Mouse (Mus musculus) liver (tissue): ENCODE results near the gene Trim8.

Experiments
- DNase-seq: peaks from one replicate; pipeline ENCODE4 v3.0.0-alpha.2; 2020; ENCODE audit warnings: mixed read lengths

Gene Trim8

DNA sequence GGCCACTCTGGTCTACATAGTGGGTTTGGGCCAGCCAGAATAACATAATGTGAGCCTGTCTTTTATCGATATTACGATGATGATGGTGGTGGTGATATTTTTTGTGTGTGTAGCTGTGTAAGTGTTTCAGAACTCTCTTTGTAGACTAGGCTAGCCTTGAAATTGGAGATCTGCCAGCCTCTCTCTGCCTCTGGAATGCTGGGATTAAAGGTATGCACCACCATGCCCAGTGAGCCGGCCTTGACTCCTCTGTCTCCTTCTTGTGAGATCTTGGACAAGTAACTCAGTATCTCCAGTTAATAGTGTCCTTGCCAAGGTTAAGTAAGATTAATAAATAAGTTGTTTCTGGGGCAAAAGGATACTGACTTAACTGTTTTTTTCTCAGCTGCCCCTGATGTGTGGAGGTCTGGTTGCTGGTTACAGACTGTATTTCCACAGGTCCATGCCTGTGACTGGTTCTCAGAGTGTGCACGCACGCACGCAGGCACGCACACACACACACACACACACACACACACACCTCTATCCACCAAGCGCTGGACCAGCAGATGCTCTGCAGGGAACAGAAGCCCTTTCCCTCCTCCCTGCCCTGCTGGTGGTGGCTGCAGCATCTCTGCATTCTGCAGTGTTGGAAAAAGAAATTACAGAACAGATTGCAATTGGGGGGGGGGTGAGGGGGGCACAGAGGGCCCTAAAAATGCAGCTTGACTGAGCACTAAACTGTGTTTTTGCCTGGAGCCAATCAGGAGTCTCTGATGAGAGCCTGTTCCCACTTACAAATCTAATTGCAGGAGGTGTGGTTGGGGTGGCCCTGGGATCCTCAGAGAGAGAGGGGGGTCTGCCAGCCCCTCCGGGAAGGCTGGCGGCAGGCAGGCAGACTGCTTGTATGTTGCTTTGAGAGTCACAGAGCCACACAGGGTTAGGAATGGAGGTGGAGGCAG lies 24.5 kb downstream of the Trim8 start:
- no peak for DNase-seq

DNA sequence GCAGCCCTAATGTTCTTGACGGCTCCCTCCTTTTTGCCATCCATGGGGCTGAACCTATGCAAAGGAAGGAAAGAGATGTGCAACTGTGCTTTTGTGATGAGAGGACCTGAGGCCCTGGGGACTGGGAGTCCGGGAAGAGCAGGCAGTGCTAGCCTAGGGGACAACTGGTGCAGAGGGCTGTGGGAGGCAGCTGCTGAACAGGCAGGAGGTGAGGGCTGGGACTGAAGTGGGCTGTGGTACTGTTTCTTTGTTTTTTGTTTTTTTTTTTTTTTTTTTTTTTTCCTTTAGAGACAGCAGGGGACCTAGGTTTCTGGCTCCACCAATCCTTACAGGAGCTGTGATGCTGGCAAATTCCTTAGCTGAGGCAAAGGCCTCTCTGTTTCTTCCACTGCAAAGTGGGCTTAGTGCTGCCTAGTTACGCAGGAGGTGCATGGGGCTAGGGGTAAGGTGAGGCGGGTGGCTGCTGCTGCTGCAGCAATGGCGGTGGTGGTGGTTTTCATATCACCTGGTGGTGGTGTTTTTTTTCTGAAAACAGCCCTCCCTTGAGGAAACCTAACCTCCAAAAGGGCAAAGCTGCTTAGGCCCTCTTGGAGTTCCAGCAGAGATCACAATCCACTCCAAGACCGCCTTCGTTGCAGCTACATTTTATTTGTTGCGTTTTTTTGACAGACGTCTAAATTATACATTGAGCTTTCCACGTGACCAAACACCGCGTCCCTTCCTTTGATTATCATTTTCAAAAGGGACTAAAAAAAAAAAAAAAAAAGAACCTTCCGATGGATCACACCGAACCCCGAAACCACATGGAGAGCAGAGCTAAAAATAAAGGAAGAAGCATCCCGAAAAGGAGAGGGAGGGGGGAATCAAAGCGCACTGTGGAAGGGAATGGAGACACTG lies 26.4 kb downstream of the Trim8 start:
- no peak for DNase-seq

DNA sequence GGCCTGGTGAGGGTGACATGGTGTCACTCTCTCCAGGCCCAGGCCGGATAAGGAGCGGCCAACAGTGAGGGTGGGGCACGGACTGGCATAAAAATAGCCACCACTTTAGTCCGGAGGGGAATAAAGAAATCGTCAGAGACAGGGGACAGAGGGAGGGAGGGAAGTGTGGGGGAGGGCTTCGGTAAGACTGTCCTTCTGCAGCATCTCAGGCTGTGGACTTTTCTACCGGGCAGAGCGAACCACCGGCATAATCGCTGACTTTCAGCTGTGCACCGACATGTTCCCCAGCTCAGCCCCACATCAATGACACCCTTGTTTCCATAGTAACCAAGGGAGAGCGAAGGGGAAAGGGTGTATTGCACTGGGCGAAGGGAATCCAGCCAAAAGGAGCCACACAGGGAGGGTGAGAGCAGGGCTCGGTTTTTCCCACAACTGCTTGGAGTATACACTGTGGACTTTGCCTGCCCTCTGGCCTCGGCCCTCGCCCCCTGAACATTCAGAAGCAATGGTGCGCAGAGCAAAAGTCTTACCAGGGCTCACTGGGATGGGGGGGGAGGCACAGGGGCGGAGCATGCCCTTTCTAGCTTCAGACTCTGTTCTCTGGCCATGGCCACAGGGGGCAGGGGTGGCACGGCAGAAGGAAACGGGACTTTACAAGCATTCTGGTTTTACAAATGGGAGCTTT lies 27.2 kb downstream of the Trim8 start:
- DNase-seq = peak; percentile 42

DNA sequence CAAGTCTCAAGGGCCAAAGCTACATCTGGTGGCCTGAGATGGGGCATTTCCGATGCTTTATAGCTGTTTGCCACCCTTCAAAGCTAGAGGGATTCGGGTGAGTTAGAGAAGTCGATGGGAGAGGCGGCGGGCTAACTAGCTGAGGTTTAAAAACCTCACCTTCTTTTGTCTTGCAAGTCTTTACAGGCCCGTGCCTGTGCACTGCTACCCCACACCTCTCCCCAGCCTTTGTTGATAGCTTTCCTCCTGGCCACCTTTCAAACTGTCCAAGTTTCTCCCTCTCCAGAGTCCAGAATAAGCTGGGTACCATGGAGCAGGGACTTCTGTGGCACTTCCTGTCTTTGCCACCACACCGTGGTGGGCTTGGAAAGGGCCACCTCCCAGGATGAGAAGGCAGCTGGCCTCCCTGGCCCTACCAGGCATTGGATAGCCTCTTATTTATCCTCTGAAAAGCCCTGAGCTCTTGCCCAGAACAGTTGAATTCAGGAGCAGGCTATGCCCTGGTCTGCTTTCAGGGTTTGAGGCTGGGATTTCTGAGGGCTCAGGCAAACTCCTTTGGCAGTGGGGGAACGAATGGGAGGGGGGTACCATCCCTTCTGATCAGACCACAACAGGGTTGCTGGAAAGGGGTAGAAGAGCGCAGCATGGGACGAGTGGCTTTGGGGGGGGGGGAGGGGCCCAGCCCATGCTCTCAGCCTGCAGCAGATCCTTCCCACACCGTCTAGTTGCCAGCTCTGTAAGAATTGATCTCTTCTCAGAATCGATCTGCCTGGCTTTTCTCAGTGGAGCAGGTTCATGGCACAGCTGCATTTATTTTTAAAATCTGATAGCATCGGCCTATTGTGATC lies 28.3 kb downstream of the Trim8 start:
- DNase-seq = no peak

DNA sequence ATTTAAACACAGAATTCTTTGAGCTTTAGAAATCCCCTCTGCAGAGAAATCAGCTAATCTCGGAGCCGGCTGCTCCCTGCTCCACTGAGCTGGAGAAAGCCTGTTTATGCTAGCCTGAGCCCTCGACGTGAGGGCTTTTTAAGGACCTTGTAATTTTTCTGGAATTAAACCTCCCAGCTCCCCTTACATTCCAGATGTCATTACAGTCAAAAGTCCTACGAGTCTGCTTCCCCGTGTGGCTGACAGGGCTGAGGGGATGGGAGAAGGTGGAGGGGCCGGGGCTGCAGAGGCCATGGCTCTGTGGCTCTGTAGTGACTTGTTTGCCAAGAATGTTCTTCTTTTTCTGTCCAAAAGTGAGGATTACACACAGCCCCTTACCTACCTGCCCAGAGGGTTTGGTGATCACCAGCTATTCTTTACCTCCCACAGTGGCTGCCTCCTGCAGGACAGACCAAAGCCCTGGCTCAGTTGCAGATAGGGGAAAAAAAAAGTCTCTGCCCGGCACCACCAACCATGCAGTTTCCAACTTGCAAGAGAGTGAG lies 29.0 kb downstream of the Trim8 start:
- DNase-seq = no peak

DNA sequence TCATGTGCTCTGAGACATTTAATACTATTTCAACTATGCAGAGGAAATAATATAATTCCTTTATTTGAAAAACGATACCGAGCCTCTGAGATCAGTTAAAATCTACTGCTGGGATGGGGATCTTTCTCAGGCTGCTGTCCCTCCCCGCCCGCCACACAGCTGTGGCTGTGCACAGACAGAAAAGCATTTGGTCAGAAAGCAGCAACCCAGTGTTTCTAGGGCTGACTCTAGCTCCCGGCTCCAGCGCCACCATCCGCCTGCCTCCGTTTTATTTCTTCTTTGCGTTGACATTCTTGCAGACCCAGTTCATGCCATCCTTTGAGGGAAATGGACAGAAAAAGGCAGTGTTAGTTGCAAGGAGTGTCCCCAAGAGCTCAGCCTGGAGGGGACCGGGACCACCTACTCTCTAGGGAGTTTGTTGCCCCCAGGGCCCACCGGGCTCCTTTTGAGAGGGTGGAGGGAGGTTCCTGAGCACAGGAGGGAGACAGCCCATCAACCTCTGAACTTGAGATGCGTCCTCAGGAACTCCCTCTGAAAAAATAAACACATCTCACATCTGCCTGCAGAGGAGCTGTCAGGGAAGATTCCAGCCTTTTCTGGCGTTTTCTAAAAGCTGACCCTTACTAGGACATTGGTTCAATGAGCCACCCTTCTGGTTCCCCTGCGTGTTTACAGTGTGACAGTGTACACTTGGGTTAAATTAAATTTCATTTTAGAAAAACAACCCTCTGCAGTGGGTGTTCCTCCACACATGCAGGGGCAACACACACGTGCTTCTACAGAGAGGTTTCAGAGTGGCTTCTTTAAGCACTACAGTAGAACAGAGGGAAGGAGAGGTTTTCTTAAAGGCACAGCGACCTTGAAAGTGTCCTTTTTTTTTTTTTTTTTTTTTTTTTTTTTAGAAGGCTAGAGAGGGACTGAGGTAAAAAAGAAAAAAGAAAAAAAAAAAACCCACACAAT lies 29.8 kb downstream of the Trim8 start:
- no peak for DNase-seq

DNA sequence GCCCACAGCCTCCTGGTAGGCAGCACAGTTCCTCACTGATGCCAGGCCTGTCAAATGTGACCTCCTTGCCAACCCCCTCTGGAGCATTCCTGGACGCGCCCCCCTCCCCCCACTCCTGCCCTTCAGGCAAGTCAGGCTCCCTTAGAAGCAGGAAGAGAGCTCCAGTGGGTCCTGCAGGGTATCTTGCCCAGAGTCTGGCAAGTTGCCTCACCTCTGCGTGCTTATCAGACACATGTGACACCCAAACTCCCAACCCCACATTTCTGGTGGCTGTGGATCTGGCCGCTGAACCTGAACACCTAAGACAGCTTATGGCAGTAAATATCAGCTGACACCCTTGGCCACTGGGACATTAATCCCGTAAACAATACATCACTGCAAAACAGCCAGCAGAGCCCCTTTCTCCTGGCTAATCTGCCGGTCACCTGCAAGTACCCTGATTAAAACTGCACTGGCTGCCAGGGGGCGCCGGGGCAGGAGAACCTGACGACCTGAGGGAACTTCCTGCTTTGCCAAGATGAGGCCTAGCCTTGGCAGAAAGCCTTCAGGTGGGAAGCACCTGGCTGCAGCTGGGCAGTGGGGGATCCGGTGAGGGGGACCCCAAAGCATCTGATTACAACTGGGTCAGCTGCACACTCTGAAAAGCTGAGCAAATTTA lies 30.7 kb downstream of the Trim8 start:
- peak; percentile 67 for DNase-seq

DNA sequence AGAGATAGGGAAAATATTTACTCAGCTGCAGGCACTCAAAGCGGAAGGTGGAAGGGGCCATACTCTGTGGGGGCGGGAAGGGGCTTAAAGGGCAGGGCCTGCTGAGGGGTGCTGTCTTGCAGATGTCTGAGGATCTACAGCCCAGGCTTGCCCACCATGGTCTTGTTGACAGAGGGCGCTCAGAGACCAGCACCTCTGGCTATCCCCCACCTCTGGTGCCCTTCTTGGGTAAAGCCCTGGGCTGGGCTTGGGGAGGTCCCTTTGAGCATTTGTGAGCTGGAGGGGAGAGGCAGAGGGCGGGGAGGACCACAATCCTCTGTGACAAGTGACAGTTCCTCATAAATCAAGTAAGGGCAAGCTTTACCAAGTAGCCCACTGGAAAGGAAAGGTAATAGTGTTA lies 31.6 kb downstream of the Trim8 start:
- DNase-seq = no peak

DNA sequence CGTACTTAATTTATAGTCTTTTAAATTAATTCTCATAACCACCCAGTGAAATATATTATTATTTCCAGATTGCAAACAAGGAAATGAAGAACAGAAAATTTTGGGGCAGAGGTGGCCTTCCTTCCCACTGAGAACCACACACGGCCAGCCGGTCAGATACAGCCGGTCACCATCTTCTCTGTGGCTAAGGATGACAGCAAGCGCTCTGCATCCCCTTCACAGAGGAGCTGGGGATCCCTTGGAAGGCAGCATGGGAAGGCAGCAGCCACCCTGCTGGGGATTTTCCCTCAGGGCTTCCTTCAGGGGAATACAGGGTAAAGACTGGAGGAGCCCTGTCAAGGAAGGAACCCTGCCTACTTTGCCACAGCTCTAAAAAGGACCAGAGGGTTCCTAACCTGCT lies 32.0 kb downstream of the Trim8 start:
- no peak for DNase-seq

DNA sequence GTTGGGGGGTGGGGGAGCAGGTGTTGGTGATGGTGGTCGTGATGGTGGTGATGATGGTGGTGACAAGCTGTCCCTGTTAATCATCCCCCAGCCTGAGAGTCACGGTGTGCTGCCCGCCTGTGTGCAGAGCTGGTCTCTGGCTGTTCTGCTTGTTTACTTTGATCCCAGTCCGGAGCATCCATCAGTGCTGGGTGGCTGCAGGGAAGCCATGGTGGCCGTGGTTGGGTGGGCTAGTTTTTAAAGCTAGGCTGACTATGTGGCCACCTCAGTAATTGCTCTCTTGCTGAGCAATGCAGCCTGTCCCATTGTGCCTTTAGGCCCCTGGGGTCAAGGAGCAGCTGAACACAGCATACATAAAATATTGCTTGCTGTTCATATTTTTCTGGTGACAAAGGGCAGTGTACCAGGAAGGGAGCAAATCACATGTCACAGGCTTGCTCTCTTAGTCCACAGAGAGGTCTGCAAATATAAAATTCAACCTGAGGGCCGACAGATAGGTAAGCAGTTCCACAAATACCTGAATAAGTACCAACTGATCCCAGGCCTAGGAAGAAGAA lies 33.1 kb downstream of the Trim8 start:
- DNase-seq = no peak

DNA sequence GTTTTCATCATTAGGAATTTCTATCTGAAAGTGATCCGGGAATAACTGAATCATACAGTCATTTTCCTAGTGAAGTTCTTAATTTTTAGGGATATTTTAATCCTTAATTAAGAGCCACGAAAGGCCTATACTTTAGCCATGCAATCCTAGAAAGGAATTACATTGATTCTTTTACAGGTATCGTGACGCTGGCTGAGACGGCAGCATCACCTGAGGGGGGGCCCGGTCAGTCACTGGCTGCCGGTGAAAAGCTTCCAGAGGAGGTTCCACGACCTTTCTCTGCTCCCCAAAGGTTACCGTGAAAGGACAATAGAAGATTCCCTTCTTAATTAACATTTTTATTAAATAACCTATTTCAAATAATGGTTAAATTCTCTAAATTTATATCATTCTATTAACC lies 35.9 kb downstream of the Trim8 start:
- DNase-seq = no peak

DNA sequence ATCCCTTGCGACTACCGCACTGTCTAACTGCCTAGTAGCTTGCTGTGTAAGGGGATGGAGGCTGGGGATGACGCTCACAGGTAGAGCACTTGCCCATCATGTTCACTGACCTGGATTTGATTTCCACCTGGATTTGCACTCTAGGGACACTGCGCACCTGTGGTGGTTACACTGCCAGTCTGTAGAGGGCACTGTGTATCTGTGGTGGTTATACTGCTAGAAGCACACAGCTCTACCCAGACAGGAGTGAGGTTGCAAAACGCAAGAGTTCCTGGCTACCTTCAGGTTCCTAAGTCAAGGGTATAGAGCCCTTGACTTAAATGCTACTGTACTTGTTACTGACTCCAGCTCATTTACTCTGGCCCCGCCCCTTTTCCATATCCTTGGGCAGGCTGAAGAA lies 36.7 kb downstream of the Trim8 start:
- no peak for DNase-seq

DNA sequence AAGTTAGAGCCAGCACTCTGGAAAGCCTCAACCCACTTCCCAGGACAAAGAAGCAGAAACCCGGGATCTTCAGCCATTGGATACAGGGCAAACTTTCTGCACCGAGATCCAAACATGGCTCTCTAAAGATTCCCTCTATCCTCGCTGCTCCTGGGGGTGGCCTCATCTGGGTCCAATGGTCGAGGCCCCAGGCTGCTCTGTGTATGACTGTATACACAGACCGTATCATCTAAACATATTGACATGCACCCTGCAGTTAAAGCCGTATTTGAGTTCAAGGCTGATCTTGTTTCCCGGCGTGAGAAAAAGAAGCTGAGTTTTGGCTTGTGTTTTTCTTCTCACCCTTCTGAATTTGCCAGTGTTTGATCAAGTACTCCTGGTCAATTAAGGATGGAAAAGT lies 41.2 kb downstream of the Trim8 start:
- DNase-seq = peak; percentile 10

DNA sequence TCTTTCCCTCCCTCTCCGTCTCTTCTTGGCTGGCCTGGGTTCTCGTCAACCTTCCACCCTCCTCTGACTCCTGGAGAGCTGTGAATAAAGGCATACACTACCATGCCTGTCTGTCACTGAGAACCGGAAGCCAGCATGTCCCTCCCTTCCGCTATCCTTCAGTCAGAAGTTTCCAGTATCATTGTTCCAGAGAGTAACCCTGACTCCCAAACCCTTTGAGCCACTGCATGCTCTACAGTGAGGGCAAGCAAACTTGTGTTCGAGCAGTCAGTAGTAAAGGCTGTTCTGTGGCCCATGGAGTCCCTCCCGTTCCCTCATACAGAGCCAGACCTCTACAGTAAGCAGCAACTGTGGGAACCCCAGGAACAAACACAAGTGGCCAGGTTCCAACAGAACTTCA lies 46.1 kb downstream of the Trim8 start:
- DNase-seq = no peak

DNA sequence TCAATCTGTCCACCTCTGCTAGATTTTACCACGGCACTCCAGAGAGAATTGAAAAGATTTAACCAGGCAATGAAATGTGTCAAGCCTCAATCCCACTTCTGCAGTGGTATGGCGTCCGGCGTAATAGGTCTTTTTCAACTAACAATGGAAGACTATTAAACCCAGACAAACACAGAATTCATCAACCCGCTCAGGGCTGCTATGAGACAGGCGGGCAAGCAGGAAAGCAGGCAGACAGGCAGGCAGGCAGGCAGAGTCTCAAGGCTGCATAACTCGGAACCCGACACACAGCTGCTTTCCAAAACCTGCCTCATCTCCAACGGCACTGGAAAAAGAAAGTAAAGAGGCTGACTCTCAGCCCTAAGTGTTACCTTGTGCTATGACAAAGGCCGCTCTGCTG lies 46.6 kb downstream of the Trim8 start:
- DNase-seq = no peak

DNA sequence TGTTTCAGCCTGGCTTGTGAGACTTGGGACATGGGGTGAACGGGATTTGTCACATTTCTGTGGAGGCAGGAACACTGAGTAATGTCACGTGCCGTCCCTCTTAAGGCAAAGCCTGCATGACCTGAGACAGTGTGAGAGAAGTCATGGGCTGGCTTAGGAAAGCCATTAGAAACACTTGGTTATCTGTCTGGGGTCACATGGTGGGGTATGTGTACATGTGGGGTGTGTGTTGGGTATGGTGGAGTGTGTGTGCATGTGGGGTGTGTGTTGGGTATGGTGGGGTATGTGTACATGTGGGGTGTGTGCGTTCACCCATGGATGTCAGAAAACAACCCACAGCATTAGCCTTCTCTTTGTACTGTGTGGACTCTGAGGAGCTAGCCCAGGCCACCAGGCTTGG lies 48.9 kb downstream of the Trim8 start:
- no peak for DNase-seq

DNA sequence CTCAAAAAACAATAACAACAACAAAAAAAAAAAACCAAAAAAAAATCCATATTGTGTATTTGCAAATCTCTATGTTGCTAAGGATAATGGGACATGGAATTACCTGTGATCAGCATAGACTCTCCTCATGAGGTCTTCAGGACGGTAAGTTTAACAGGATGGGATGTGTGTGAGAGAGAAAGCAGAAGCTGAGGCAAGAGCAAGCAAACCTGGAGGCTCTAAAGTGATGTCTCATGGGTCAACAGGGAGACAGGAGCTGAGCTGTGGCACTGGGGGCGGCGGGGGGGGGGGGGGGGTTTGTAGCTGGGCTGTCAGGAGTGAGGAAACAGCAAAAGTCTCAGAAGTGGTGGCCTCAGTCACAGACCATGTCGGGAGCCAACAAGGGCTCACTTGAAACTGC lies 51.0 kb downstream of the Trim8 start:
- DNase-seq = no peak

DNA sequence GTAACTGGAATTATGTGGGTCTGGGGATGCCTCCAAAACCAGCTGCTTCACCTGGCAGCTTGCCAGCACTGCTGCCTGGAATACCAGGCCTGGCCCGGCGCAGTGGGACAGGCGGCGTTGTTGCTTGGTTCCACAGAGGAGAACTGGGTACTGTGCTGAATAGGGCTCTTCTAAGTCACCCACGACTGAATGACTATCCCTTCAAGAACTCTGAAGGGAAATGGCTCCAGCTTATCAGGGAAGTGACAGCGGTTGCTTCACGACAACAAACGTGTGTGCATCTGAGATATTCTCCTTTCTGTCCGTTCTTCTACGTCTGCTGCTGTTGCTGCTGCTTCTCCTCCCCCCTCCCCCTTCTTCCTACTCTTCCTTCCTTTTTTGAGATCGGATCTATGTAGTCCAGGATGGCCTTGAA lies 52.0 kb downstream of the Trim8 start:
- DNase-seq = peak; percentile 60

DNA sequence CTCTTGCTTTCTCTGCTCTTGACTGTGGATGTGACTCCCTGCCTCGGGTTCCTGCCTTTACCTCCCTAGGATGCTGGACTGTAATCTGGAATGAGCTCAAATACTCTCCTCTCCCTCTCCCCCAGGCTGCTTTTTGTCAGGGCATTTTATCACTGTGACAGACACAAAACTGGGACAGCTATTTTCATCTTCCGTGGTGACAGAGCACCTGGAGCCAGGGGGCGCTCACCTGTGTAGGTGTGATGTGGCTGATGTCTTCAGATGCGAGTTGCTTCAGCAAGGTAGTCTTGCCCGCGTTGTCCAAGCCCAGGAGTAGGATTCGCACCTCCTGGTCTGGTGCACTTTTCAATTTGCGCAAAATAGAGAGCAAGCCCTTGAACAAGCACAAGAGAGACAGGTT lies 56.5 kb downstream of the Trim8 start:
- no peak for DNase-seq

DNA sequence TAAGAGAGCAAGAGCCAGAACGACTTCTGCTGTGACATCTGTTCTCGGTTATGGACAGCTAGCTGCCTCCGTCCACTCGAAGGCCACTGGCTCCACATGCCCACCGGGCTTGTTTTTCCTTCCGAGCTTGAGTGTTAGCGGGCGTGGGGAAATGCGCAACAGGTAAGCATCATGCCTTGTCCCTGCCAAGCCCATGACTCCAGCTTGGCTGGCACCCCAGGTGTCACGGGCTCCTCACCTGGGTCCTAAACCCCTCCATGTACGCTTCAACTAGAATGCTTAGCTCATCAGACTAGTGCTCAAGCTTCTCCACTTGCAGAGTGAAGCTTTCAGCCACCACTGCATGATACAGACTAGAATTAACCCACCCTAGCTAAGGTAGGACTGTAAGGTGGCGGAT lies 57.1 kb downstream of the Trim8 start:
- no peak for DNase-seq
